Mouse (Mus musculus): ENCODE measurements around the gene Prr18. TPM values are rescaled to one million over a fixed set of nuclear protein-coding genes. Genes with fewer than 3 reads are reported as not detected.
"Not testable (repeated sequence)": the region's sequence is repeated elsewhere in the genome, so short reads cannot be mapped to it uniquely, and the experiment has no call there.

Prr18 gene
- total RNA-seq, 2 experiments from 2014 or later = 12.6 to 15.5 TPM

DNA sequence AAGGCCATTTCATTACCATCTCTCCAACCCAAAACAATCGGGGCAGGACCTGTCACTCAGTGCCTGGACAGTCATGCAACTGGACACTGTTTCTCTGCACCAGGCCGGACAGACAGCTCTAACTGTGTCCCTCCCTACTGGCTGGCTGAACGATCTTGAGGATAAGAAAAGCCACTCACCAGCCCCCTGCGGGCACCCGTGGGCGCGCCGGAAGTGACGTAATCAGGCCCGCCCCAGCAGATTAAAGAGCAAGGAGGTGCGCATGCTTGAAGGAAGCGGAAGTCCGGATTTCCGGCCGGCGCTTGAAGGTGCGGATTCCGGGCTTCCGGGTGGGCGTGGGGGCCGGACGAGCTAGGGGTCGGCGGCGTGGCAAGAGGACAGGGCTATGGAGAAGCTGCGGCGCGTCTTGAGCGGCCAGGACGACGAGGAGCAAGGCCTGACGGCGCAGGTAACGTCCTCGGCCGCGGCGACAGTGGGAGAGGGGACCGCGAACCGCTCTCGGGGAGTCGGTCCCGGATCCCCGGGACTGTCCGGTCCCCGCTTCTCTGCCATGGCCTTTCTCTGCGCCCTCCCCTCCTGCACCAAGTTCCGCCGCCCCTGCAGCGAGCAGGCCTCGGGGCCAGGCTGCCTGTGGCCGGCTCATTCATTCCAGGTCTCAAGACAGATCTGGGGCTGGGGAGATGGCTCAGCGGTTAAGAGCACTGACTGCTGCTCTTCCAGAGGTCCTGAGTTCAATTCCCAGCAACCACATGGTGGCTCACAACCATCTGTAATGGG, 26.2 kb upstream of the Prr18 start, which contains the start of gene Sft2d1:
Gene Sft2d1 (plus strand): TSS at position 265 of the 777 bp plus-strand sequence.
- peak within 1 kb of the TSS; percentile 95 for H3K27ac ChIP-seq
- intact Hi-C loops (cut with DNase I) = loop anchor here (1.0 kb wide), 2 partner anchors 28 to 61 kb away; no protein-coding TSS in a partner anchor
- no peak; the same call in 1 of the 2 replicates for TF ChIP-seq CTCF (IDR thresholded peaks at IDR 0.05)
- H3K4me3 ChIP-seq = peak within 1 kb of the TSS; percentile 92
- DNase-seq (ENCODE audit: extremely low spot score in 1 of 2, low spot score in 2 of 2) = peak; percentile 97 to 98

DNA sequence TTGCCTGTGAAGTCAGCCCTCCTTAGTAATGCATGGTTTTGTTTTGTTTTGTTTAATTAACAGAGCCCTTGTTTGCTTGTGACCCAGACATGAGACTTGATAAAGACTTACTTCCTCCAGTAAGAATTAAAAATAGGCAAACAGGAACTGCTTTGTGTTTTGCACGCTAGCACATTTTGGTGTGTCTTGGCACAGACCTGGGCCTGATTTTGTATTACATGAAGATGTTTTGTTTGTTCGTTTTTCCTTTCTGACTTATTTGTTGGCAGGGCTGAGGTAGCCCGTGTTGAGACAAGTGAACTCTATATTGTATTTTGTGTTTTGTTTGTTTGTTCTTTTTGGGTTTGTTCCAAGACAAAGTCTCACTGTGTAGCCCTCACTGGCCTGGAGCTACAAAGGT, 25.5 kb upstream of the Prr18 start:
- DNase-seq (ENCODE audit: extremely low spot score in 1 of 2, low spot score in 2 of 2) = no peak
- peak overlapping the region; percentile 92 for H3K4me3 ChIP-seq
- peak overlapping the region; percentile 95; the same call in 1 of the 2 replicates for H3K27ac ChIP-seq
- no peak for TF ChIP-seq CTCF (IDR thresholded peaks at IDR 0.05)
- intact Hi-C loops (cut with DNase I) = loop anchor here (1.0 kb wide), 2 partner anchors 28 to 61 kb away; no protein-coding TSS in a partner anchor

DNA sequence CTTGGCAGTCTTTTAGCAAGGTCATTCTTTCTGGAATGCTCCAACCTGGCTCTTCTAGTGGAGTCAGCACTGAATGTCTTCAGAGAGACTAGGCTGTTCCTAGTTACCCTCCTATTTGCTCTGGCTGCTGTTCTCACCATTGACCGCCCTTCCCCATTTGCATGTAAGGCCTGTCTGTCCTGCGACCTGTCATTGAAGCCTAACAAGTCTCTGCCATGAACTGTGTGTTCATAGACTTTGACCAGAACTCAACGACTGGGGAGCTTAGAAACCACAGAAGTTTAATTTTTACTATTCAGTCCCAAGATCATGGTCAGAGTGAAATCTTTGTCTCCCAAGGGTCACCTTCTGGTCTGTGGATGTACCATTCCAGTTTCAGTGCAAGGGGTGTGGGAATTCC, 23.3 kb upstream of the Prr18 start:
- no peak for DNase-seq (ENCODE audit: extremely low spot score in 1 of 2, low spot score in 2 of 2)
- Histone ChIP-seq H3K27ac (no peak overlapping the region), H3K4me3 (no peak overlapping the region)
- intact Hi-C loops (cut with DNase I) = no loop called here
- no peak for TF ChIP-seq CTCF (IDR thresholded peaks at IDR 0.05)

DNA sequence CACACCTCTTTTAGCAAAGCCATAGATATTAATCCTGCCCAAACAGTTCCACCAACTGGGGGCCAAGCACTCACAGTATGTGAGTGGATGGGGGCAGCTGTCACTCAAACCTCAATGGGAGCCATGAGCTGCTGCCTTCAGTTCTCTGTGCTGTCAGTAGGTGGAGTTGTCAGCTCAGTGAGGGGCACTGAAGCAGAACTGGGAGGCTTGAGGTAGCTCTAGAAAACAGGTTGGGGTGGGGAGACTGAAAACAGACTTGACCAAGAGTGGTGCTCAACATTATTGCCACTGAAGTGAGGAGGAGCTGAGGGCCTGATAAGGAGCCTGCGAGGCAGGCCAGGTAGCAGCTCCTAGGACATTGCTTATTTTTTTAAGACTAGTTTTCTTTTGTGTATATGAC, 21.0 kb upstream of the Prr18 start:
- H3K4me3 ChIP-seq = no peak overlapping the region
- H3K27ac ChIP-seq = no peak overlapping the region
- TF ChIP-seq CTCF (IDR thresholded peaks at IDR 0.05) = peak; percentile 69
- DNase-seq (ENCODE audit: extremely low spot score in 1 of 2, low spot score in 2 of 2) = peak in 1 of 2 experiments; percentile 24
- intact Hi-C loops (cut with DNase I) = loop anchor here (1.0 to 5.0 kb wide), 2 partner anchors 57 to 106 kb away; no protein-coding TSS in a partner anchor

DNA sequence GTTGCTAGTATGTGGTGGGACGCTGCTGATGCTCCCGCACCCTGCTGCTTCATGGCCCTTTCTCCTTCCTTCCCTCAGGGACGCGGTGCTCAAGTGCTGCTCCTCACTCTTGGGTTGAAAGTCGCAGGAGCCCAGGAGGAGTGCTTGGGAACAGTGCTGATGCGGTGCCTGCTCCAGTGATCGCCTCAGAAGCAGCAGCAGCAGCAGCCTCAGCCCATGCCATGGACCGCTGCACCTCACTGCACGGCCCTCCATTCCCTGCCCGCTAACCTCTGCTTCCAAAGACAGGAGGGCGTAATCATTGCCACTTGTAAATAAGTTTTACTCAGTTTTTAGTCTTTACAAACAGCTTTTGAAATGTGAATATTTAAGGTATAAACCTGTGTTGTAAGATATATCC, 10.4 kb upstream of the Prr18 start:
- intact Hi-C loops (cut with DNase I); DNase-seq (ENCODE audit: extremely low spot score in 1 of 2, low spot score in 2 of 2); H3K27ac ChIP-seq; H3K4me3 ChIP-seq: not testable (repeated sequence)

DNA sequence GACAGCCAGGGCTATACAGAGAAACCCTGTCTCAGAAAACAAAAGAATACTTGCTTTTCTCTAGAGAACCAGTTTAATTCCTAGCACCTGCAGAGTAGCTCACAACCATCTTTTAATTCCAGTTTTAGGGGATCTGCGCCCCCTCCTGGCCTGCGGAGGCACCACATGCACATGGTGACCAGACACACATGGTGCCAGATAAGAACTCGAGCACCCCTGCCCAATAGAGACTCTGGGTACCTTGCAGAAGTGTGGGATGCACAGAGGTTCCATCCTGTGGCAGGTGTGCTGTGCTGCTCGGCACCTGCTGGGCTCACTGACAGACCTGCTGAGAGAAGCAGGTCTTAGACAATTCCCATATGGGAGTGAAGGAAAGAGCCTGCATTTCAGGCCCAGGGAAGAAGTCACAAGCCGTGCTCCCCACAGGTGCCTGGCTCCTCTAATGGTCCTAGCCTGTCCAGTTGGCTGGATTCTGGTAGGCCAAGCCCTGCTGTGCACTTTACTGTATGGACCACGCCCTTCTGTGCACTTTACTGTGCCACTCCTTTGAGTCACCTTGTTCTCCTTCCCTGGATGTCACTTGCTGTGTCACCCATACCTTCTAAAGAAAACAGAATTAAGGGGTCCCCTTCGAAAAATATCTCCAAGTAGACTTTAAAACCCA, 8.6 kb upstream of the Prr18 start:
- intact Hi-C loops (cut with DNase I) = no loop called here
- Histone ChIP-seq H3K27ac (no peak overlapping the region), H3K4me3 (no peak overlapping the region)
- no peak for DNase-seq (ENCODE audit: extremely low spot score in 1 of 2, low spot score in 2 of 2)
- peak; percentile 41 for TF ChIP-seq CTCF (IDR thresholded peaks at IDR 0.05)

DNA sequence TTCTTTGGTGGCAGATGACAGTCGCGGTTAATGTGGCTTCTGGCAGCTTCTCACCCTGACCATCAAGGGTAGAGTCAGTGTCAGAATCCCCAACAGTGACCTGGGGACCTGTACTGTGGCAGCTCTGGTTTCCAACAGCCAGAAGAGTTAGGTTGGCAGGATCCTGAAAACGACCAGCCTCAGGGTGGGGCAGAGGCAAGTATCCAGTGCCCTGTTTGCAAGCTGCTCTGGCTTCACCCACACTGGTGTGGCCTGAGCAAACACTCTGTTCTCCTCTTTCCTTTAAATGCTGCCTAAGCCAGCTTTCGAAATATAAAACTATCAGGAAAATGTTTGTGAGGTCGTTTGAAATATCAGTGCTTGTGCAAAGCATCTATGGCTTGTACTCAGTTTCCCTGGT, 6.7 kb upstream of the Prr18 start:
- Histone ChIP-seq H3K4me3 (no peak overlapping the region), H3K27ac (no peak overlapping the region)
- DNase-seq (ENCODE audit: extremely low spot score in 1 of 2, low spot score in 2 of 2) = no peak
- intact Hi-C loops (cut with DNase I) = no loop called here
- no peak for TF ChIP-seq CTCF (IDR thresholded peaks at IDR 0.05)

DNA sequence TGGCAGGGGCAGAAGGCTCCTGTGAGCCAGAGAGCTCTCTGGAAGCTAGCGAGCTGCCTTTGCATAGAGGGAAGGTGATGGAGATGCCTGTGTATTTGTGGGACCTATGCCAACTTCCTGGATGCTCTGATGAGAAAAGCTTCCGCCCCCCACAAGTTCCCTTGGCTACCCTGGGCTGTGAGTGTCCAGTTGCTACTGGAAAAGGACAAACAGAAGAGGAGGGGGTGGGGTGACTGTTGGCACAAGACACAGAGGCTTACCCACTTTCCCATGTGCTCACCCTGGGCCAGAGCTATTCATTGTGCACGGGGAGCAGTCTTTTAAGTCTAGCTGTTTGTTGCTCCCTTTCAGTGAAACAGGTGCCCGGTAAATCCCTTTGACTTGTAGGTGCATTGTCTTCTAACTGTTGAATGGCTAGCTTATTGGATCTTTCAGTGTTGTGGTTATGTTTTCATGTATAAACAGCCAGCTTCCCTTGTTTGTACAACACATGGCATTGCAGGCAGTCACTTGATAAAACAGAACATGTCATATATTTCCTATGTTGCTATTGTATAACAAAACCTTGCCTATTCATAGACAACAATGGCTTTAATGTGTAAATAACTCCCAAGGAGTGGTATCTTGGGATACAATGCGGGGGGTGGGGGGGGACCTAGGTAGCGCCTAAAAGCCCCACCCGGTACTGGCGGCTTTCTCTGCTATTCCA, 2.6 kb downstream of the Prr18 start:
- intact Hi-C loops (cut with DNase I) = no loop called here
- Histone ChIP-seq H3K4me3 (peak overlapping the region; percentile 73), H3K27ac (peak overlapping the region; percentile 90)
- no peak for TF ChIP-seq CTCF (IDR thresholded peaks at IDR 0.05)
- no peak for DNase-seq (ENCODE audit: extremely low spot score in 1 of 2, low spot score in 2 of 2)

DNA sequence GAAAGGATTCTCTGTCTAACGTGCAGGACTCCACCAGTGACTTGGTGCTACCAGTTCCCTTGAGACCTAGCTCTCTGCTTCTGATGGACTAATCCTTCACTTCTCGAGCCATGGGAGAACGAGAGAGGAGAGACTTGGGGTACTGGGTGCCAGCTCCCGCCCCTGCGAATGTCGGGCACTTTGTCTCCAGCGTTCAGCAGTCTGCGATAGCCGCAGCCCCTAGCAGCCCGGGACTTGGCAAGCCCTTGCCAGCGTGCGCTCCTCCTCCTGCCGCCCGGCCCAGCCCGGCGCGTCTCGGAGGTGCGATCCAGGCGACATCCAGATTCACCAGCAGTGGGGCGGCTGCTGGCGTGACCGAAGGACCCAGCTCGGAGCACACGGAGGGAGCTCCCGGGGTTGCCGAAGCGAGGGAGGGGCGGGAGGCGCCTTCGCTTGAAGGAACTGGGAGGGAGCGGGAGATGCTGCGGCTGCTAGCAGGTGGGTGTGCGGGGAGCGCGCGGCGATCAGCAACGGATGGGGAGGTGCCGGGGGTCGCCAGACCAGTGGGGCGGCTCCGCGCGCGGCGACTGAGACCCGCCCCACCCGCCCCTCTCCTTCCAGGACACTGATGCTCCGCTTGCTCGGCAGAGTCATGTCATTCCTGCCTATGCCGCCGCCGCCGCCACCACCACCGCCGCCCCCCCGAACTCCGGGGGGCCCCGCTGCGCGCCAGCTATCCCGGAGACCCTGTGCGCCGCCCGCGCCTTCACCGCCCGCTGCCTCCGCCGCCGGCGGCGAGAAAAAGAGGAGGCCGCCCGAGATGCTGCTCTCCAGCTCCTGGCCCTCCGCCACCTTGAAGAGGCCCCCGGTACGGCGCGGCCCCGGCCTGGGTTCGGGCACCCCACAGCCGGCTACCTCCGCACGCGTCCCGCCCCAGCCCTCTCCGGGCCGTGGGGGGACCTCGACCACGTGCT, 3.4 kb downstream of the Prr18 start:
- H3K27ac ChIP-seq = peak overlapping the region; percentile 90
- TF ChIP-seq CTCF (IDR thresholded peaks at IDR 0.05) = no peak
- H3K4me3 ChIP-seq = peak overlapping the region; percentile 73
- intact Hi-C loops (cut with DNase I) = no loop called here
- DNase-seq (ENCODE audit: extremely low spot score in 1 of 2, low spot score in 2 of 2) = peak; percentile 54 to 60

DNA sequence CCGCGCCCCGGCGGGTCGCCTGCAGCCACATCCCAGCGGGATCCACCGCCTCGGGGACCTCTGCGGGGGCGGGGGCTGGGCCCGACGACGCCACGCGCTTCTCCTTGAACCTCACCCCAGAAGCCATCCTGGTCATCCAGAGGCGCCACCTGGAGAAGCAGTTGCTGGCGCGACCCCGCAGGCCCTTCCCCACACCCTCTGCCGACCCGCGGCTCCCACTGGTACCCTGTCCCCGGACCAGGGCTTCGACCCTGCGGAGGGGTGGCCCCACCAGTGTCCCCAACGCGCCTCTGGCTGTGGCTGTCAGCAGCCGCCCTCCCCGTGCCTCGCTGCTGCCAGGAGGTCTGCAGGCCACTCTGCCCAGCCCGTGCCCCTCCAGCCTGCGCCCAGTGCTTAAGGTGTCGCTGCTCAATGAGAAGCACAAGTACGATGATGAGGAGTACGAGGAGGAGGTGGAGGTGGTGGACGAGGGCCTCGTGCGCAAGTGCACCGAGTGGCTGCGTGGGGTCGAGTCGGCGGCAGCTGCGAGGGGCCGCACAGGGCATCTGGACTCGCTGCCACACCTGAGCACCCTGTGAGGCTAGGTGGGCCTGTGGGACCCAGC, 4.2 kb downstream of the Prr18 start:
- intact Hi-C loops (cut with DNase I) = no loop called here
- peak in 1 of 2 experiments; percentile 47 for DNase-seq (ENCODE audit: extremely low spot score in 1 of 2, low spot score in 2 of 2)

More for the DNA sequence above, 4.2 kb downstream of the Prr18 start:
- TF ChIP-seq CTCF (IDR thresholded peaks at IDR 0.05) = no peak
- Histone ChIP-seq H3K4me3 (peak overlapping the region; percentile 73), H3K27ac (peak overlapping the region; percentile 90)
